In the genomic region with DNA sequence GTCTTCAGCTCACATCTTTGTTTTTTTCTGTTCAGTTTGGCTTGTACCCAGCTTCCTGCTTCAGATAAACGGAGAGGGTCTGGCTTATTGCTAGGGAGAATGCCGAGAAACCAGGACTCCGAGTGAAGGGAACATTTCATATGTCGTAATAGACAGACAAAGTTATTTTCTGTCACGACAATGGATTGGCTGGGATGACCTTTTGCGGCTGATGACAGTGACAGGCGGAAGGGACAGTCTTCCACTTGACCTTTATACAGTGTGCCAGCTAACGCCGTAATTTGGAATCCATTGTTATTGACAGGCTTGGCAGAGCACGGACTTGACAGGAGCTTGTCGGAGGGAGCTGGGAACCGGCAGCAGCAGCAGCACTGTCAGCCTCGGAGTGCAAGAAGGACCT, we compare ENCODE assay signal across 13 mouse cellular contexts. TPM values are rescaled to one million over a fixed set of nuclear protein-coding genes. Genes with fewer than 3 reads are reported as not detected.
DNase-seq lines count a peak whose midpoint lies in the region; ATAC-seq and TF ChIP-seq lines count a peak whose summit lies in the region.
"Had no signal": no experiment of that assay in that cellular context is flagged by ENCODE, and none has a peak within 500 bp of the region (broad histone marks: within the 10 kb centered on the region; RNA-seq: fewer than 3 reads in every experiment).

No protein-coding gene starts in this region.

- H3K36me3 ChIP-seq in heart, embryonic 12.5 days: no peaks in the 10 kb centered on the region
- H3K36me3 ChIP-seq in lung, postnatal 0 days (ENCODE audit: insufficient read depth, low read length): no peaks in the 10 kb centered on the region
- H3K36me3 ChIP-seq in midbrain, embryonic 16.5 days (ENCODE audit: control insufficient read depth, insufficient read depth, low read length): no peaks in the 10 kb centered on the region
- H3K36me3 ChIP-seq: embryonic facial prominence, embryonic 10.5 days had no signal

- TF ChIP-seq EP300 in lung, postnatal 0 days (IDR thresholded peaks at IDR 0.05): no peak; the same call in 1 of the 2 replicates

- DNase-seq in adrenal gland, adult 2 months: peak; percentile 68
- peak; percentile 34 for DNase-seq in adrenal gland, adult 8-10 months
- peak; percentile 71 for DNase-seq in lung, postnatal 0 days (ENCODE audit: low spot score)
- no peak for DNase-seq in ovary, postnatal 36 days (ENCODE audit: low spot score)
- no peak for DNase-seq in thymus, postnatal 4 days
- DNase-seq: cerebellum, postnatal 25 days; kidney, postnatal 10 days had no signal

- no peaks in the 10 kb centered on the region for H3K9me3 ChIP-seq in heart, embryonic 12.5 days (replicated peaks)
- no peaks in the 10 kb centered on the region for H3K9me3 ChIP-seq in lung, postnatal 0 days (ENCODE audit: low read length)
- H3K9me3 ChIP-seq in midbrain, embryonic 16.5 days (replicated peaks; ENCODE audit: control insufficient read depth, low read length, poor library complexity, severe bottlenecking): no peaks in the 10 kb centered on the region
- H3K9me3 ChIP-seq: embryonic facial prominence, embryonic 10.5 days had no signal

- no peak overlapping the region for H3K9ac ChIP-seq in heart, embryonic 12.5 days
- H3K9ac ChIP-seq in lung, postnatal 0 days (replicated peaks; ENCODE audit: low read depth): no peak overlapping the region
- no peak overlapping the region for H3K9ac ChIP-seq in midbrain, embryonic 16.5 days (ENCODE audit: low read depth, low read length)

- 42% methylated on average over 13 of the region's 13 CpGs for WGBS in heart, embryonic 12.5 days
- WGBS in lung, postnatal 0 days: 44% methylated on average over 13 of the region's 13 CpGs
- WGBS in midbrain, embryonic 16.5 days: 65% methylated on average over 13 of the region's 13 CpGs

- H3K4me2 ChIP-seq in heart, embryonic 12.5 days: peak overlapping the region; percentile 47
- H3K4me2 ChIP-seq in lung, postnatal 0 days (replicated peaks; ENCODE audit: low read depth, low read length): peak overlapping the region; percentile 3; the same call in 1 of the 2 replicates
- H3K4me2 ChIP-seq in midbrain, embryonic 16.5 days (ENCODE audit: low read length): no peak overlapping the region

- H3K4me1 ChIP-seq in heart, embryonic 12.5 days (replicated peaks): peaks cover 28% of the 10 kb centered on the region
- H3K4me1 ChIP-seq in lung, postnatal 0 days (ENCODE audit: insufficient read depth, low read depth, low read length): no peaks in the 10 kb centered on the region
- H3K4me1 ChIP-seq in midbrain, embryonic 16.5 days (ENCODE audit: control insufficient read depth, insufficient read depth, low read length): peaks cover 3% of the 10 kb centered on the region; the same call in 1 of the 2 replicates

- H3K4me3 ChIP-seq in heart, embryonic 12.5 days: no peak overlapping the region
- H3K4me3 ChIP-seq in lung, postnatal 0 days (ENCODE audit: low read depth, low read length): no peak overlapping the region
- H3K4me3 ChIP-seq in midbrain, embryonic 16.5 days (ENCODE audit: low read depth, low read length): no peak overlapping the region
- H3K4me3 ChIP-seq: embryonic facial prominence, embryonic 10.5 days had no signal

- no peaks in the 10 kb centered on the region for H3K27me3 ChIP-seq in heart, embryonic 12.5 days (replicated peaks)
- H3K27me3 ChIP-seq in lung, postnatal 0 days (replicated peaks; ENCODE audit: insufficient read depth, low read length): no peaks in the 10 kb centered on the region
- no peaks in the 10 kb centered on the region for H3K27me3 ChIP-seq in midbrain, embryonic 16.5 days (ENCODE audit: control insufficient read depth, insufficient read depth, low read depth, low read length)
- H3K27me3 ChIP-seq: CH12.LX had no signal

- 0 out of 2 replicates have a peak overlapping the region, but pooled peaks have one; percentile 24 for H3K27ac ChIP-seq in heart, embryonic 12.5 days (ENCODE audit: poor library complexity, severe bottlenecking)
- H3K27ac ChIP-seq in lung, postnatal 0 days (ENCODE audit: low read length): no peak overlapping the region
- no peak overlapping the region for H3K27ac ChIP-seq in midbrain, embryonic 16.5 days (ENCODE audit: low read length)
- H3K27ac ChIP-seq: embryonic facial prominence, embryonic 10.5 days; macrophage had no signal

- peak; percentile 51; the same call in 1 of the 2 replicates for ATAC-seq in heart, embryonic 12.5 days (ENCODE audit: insufficient number of reproducible peaks, low FRiP score)
- peak; percentile 61 for ATAC-seq in lung, postnatal 0 days
- ATAC-seq in midbrain, embryonic 16.5 days: no peak
- ATAC-seq: inflammation-experienced regulatory T-cells, adult 6 months had no signal

- TF ChIP-seq CTCF in lung, postnatal 0 days (IDR thresholded peaks at IDR 0.05): no peak

RNA-seq across cellular contexts. Expression of a gene that starts 48.3 kb away (rescaled TPM):
- total RNA-seq in adrenal gland, adult 2 months (2021): 1 to 10 TPM; 1.2 to 1.8 TPM
- polyA plus RNA-seq in adrenal gland, adult 2 months (2012; rRNA removed): 0.79 and 1.1 TPM in 2 replicates
- total RNA-seq in adrenal gland, adult 8-10 months (2022): 1 to 10 TPM; 1.2 to 4.2 (median 2.2) TPM
- polyA plus RNA-seq in heart, embryonic 12.5 days (2016; fragmentation: Nextera tagmentation; extraction: Ambion mirVana): 2.3 and 2.5 TPM in 2 replicates
- polyA plus RNA-seq in lung, postnatal 0 days (2015; fragmentation: Nextera tagmentation; extraction: Ambion mirVana): 0.97 and 1.0 TPM in 2 replicates
- polyA plus RNA-seq in midbrain, embryonic 16.5 days (2015; fragmentation: Nextera tagmentation; extraction: Ambion mirVana): 1.2 and 1.5 TPM in 2 replicates
- total RNA-seq: CH12.LX had no signal

Comparison
In these comparisons a context has a peak if more than half of its experiments do, and no peak if none do; other contexts are left out.
1. DNase-seq: peak in adrenal gland, adult 2 months (single experiment), adrenal gland, adult 8-10 months (single experiment) and lung, postnatal 0 days (single experiment); none in ovary, postnatal 36 days (single experiment) and thymus, postnatal 4 days (single experiment).